Mouse (Mus musculus): Measurements from ENCODE around the gene Cpne4. TPM values are rescaled to one million over a fixed set of nuclear protein-coding genes. Genes with fewer than 3 reads are reported as not detected.

Cpne4 gene
- polyA plus RNA-seq (2014; fragmentation: Illumina TruSeq; extraction: RNeasy Lipid Tissue Mini Kit (QIAGEN cat#74804); ENCODE audit: low read depth, low replicate concordance) = not detected

DNA sequence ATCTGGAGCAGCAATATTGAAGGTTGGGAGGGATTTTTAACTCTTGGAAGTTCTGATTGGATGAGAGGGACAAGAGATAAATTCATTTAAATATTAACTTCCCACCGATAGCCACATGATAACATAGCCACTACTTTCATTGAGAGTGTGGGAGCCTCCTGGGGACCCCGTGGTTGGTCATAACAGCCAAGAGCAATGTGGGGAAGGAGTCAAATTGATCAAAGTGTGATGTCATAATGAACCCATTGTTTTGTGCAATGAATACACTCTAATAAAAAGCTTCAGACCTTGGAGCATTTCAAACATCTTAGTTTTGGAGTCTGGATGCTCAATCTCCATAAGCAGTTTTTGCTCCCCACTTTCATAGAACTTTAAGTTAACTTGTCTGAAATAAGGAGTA lies at the start of gene Cpne4:
TSS of gene Cpne4 (plus strand) at position 301 of the 400 bp plus-strand sequence.

DNA sequence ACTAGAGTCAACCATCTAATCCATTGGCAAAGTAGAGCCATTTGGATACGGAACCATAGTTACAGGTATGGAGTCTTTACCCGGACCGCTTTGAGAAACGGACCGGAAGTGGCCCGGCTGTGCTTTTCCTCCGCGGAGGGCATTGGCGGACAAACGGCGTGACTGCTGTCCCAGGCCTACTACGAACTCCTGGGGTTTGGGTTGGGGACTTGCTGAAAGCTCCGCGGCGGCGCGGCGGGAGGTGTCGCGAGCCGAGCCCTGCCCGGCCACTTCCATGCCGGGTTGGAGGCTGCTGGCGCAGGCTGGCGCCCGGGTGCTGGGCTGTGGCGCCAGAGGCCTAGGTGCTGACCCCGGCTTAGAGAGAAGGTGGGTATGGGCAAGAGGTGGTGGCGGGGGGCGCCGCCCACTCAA lies 506.1 kb downstream of the Cpne4 start, which contains the start of gene Mrpl3:
TSS of gene Mrpl3 (plus strand) at position 93 of the 411 bp plus-strand sequence.

Other genes starting within 250 kb of the Cpne4 start
- not detected for gene Acpp, start 209.5 kb upstream of the Cpne4 start, polyA plus RNA-seq (2014; fragmentation: Illumina TruSeq; extraction: RNeasy Lipid Tissue Mini Kit (QIAGEN cat#74804); ENCODE audit: low read depth, low replicate concordance)